Mouse (Mus musculus) gastrocnemius, postnatal 10 days (tissue): ENCODE results near the gene Gemin4. TPM values are rescaled to one million over a fixed set of nuclear protein-coding genes. Genes with fewer than 3 reads are reported as not detected.
"Not testable (repeated sequence)": the region's sequence is repeated elsewhere in the genome, so short reads cannot be mapped to it uniquely, and the experiment has no call there.

ENCODE experiments used
- DNase-seq: peaks from one replicate; pipeline ENCODE4 v3.0.0; 2021; ENCODE audit warnings: mixed read lengths
- total RNA-seq, 2 experiments: library from RNA; stranded (reverse); gene quantifications; 2 replicates each; pipeline ENCODE4 v1.2.3; 2021

Gene Gemin4
- total RNA-seq, 2 experiments from 2014 or later = 3.0 to 5.0 TPM

DNA sequence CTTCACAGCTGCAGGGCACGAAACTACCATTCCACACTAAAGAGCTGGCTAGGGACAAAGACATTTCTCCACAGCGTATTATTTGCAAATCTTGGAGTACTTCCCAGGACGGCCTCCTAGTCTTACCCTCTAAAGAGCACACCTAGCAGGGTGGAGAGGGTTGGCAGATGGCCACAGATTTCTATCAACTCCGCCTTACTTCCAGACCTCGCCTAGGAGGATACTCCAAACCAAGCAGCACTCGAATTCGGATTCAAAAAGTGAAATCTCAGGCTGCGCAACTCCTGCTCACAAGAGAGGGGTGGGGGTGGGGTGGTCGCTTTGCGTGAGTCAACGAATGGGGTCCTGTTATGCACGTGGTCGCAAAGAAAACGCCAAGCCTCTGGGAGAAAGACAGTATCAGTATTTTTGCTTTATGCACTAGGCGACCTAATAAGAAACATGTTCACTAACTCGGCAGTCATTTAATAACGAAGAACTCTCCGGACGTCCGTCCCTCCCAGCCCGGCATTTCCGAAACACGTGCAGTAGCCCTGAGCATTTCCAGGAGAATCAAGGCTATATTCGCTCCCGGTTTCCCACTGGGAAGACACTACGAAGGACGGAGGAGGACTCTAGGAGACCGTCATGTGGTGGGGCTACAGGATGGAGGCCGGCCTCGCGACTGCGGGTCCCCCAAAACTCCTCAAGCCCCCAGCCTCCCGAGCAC is 629 bp downstream of the Gemin4 start:
- DNase-seq = peak; percentile 18

DNA sequence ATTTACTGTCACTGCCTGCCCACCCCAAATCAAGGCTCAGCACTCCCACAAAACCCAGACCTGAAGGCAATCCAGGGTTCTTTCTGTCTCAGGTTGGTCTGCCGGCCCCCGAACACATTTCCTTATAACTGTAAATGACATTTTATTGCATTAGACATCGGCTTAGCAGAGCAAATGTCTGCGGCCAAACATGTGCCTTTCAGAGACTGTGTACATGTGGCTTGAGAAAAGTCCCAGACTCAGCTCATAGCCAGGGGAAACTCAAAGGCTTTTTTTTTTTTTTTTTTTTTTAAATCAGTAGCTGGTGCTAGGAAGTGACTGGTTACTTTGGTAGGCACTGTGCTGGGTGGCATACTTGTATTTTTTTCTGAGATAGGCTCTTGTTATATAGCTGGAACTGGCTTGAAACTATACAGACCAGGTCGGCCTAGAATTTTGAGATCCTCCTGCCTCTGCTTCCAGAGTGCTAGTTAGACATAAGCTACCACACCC is 1.4 kb downstream of the Gemin4 start:
- DNase-seq = no peak

DNA sequence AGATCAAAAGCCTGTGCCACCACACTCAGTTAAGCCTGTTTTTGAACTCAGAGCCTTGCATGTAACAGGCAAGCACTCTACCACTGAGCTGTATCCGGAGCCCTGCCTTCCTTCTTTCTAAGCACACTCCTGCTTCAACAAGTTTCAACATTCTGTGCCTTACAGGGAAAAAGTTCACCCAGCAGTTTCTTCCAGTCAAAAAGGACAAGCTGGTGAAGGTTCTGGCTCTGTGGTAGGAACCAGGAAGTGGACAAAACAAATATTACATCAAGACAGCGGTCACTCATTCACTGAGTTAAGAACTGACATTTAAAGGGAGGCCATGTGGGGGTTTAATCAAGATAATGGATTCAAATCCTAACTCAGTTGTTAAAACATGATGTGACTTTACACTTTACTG is 2.5 kb downstream of the Gemin4 start:
- no peak for DNase-seq

DNA sequence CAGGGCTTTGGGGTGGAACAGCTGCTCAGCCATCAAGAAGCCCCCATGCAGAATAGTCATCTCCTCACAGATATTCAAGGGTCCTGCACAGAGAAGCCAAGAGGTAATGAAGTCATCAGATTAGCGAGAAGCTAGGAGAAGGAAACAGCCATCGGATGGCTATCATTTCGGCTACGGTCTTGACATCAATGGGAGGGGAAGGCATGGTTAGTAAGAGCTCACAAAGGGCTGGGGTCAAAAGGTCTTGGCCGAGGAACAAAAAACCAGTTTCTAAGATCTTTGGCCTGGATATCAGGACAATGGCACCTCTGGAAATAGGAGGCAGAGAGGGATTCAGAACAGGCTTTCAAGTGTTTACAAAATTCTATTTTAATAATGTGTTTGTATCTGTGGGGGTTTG is 3.6 kb downstream of the Gemin4 start:
- DNase-seq = no peak

DNA sequence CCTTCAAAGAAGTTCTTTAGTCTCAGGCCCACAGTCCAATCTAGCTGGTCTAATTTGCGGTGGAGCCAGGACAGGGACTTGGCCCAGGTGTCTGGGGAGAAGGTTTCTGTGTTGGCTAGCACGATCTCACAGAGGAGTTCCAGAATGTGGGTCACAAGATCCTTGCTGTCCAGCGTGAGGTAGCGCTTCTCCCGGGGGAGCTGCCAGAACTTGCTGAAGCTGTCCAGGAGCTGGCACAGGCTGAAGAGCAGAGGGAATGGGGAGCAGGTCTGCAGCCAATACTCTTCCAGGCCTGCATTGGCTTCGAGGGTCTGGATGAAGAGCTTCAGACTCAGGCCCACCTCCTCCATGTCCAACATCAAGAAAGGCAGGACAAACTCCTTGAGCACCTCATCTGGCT is 5.9 kb downstream of the Gemin4 start:
- not testable (repeated sequence) for DNase-seq

DNA sequence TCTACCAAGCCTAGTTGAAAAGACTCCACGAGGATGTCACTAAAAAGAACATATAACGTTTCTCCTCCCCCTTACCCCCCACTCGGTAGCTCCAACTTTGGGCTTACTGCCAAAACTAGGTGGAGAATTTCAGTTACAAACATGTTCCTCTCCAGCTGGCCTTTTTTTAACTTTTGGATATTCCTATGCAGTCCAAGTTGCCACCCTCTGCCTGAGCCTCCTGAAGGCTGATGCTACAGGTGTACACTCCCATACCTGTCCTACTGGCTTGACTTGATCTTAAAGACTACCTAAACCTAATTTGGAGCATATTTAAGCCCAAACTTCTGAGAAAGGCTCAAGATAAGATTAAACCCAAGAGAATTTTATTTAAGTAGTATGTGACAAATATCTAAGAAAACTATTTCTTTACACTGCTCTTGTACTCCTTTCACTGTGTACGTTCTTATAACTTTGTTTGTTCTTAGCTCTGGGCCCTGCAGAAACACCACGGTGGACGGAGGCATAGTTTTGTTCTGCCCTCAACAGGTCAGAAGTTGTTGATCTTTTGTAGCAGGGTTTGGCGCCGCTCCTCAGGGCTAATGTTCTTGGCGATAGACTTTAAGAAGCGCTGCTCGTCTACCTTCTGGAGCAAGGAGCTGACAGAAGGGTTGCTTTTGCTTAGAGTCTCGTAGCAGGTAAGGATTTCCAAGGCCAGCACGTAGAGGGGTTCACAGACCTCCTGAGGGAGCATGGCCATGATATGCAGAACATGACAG is 7.1 kb downstream of the Gemin4 start:
- DNase-seq = no peak

DNA sequence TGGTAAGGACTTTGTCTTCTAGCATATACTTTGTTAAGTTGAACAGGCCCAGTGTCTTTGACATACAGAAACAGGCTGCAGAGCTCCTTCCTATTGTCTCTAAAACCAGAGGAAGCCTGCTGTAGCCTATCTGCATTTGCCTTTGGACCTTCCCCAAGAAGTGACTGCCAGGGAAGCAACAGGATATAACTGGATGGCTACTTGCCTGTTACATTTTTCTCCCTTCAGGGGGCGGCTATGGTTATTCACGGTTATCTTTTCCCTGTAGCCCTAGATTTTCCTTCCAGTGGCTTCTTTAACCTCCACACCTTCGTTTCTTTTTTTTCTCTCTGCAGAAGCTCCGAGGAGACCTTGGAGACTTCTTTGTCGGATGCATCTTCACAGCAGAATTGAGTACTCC is 10.7 kb downstream of the Gemin4 start:
- DNase-seq = no peak

DNA sequence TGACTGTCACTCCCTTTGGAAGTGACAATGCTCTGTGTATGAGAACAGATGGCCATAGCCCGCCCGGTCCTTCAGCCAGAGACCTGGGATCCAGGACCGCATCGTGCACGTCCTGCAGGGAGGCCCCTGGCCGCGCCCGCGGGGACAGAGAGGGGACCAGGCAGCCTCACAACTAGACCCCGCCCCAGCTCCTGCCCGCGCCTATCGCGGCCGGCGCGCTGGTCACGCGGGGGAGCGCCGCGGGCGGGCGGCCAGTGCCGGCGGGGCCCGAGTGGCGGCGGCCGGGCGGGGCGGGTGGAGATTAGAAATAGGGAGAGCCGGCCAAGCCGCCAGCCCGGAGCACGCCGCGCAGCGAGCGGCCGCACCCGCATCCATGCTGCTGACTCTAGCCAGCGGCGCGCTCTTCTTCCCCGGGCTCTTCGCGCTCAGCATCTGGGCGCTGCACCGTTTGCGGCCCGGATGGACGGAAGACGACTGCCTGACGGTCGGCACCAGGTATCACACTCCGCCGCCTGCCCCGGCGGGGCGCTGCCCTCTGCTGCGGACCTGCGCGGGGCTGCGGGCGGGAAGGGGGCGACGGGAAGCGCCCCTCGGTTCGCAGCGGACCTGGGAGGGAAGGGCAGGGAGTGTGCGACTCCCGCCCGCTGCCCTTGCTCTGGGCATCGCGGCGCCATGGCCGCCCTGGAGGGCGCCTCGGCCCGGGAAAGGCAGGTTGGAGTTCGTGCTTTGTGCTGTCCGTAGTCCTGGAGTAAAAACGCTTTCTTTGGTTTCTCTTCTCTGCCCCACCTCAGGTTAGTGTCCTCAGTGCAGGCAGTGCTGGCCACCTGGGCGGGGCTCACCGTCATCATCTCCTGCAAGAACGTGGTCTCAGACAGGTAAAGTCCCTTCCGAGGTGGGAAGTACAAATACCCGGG is 15.4 kb downstream of the Gemin4 start:
- DNase-seq = peak; percentile 88

DNA sequence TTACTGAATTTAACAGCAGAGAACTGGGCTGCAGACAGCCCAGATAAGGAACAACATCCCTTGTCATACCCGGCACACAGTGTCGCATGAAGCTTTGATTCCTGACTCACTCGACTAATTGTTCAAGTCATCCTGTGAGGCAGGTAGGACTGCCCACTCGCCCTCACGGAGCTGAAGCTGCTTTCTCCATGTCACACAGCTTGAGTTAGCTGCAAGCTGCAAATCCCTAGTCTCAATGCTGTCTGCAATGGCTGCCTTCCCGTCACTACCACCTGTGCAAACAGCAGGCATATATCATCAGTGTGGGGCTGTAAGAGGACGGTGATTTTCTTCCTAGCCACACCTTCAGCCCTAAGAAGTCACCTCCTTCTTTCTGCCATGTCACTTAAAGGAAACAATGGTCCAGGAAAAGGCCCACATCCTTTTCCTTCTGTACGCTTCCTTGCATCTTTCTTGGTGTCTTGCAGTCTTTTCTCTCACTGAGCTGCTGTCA is 20.4 kb downstream of the Gemin4 start:
- no peak for DNase-seq

DNA sequence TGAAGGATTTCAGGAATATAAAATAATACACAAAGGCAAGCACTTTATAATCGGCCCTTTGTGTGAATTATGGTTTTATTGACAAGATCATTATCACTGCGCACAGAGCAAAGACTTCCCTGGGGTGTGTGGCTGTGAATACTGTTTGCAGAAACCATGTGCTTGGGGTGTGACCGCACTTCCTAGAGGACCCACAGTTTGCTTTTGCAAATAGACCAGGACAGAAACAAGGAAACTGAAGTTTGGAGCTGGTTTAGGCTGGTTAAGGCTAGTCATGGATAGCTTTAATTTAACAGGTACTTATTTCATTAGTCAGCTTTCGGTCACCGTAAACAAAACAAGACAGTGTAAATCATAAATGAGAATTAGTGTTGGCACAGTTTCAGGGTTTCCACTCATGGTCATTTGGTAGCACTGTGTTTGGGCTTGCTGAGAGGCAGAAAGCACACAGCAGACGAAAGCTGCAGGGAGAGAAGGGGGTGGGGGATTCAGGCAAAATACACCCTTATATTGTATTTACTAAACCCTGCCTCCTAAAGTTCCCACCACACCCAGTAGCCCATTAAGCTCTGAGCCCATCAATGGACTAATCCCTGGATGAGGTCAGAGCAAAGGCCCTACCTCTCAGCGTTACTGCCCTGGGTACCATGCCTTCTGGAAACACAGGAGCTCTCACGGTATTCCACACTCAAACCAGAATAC is 21.0 kb downstream of the Gemin4 start:
- DNase-seq = no peak

DNA sequence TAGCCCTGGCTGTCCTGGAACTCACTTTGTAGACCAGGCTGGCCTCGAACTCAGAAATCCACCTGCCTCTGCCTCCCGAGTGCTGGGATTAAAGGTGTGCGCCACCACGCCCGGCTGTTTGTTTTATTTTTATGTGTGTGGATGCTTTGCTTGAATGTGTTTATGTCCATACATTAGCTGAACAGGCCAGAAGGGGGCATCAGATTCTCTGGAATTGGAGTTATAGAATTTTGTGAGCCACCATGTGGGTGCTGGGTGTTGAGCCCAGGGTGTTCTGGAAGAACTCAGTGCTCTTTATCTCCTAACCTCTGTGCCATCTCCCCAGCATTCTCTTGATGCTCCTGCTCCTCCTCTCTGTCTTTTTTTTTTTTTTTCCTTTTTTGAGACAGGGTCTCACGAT is 30.6 kb downstream of the Gemin4 start:
- no peak for DNase-seq

DNA sequence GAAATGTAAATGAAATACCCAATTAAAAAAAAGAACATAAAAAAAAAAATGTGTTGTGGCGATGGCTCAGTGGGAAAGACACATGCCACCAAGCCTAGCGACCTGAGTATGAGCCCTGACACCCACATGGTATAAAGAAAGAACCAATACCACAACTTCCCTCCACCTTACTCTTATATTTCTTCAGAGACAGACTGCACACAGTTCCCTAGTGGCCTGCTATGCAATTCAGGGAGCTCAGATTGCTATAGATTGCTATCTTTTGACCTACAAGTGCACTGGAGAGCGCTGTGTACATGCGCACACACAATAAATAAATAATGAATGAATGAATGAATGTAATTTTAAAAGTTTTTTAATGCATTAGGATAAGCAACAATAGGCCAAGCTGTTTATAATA is 33.7 kb downstream of the Gemin4 start:
- no peak for DNase-seq

DNA sequence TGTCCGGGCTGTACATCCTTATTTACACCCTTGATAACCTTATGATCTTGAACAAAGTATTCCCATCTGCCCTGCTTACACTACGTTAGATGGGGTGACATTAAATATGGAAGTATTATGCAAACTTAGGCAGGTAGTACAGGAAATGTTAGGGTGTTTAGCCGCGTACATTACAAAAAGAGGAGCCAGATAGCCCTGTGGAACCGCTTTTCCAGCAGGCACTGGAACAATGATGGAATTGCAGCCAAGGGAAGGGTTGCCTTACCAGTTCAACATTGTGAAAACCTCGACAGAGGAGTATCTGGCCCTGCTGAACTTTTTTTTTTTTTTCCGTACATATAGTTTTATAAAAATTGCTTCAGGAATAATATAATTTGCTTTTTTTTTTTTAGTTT is 37.3 kb downstream of the Gemin4 start:
- DNase-seq = no peak

DNA sequence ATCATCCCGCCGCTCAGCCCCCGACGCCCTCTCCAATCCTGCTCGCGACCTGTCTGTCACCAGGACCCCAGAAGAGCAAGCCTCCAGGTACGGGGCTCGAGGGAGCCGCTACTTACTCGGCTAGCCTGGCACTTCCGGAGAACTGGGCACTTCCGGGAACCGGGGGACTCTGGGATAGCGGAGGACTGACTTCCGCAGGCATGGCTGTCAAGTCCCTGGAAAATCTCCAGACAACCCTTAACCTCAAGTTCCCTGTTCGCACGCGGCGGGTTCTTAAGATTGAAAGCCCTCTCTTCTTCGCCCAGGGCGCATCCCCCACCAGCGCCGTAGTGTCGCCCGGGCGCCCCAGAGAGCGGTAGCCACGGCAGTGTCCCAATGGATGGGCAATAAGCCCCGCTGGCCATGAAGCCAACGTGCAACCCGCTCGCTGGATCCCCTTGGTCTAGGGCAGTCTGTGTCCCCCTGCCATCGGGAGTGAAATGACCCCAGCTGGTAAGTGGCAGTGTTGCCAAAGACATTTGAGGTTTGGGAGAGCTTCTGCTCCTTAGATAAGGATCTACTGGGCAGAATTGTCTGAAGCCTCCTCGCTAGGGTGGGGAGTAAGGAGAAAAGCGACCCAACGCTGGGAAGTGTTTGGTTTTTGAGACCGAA is 37.8 kb downstream of the Gemin4 start, which contains the start of the genes Vps53 and Fam57a:
Gene Vps53, minus strand, starts transcription at position 153 of the 651 bp plus-strand sequence.
Gene Fam57a, plus strand, starts transcription at position 177 of the 651 bp plus-strand sequence.
- peak; percentile 80 for DNase-seq

DNA sequence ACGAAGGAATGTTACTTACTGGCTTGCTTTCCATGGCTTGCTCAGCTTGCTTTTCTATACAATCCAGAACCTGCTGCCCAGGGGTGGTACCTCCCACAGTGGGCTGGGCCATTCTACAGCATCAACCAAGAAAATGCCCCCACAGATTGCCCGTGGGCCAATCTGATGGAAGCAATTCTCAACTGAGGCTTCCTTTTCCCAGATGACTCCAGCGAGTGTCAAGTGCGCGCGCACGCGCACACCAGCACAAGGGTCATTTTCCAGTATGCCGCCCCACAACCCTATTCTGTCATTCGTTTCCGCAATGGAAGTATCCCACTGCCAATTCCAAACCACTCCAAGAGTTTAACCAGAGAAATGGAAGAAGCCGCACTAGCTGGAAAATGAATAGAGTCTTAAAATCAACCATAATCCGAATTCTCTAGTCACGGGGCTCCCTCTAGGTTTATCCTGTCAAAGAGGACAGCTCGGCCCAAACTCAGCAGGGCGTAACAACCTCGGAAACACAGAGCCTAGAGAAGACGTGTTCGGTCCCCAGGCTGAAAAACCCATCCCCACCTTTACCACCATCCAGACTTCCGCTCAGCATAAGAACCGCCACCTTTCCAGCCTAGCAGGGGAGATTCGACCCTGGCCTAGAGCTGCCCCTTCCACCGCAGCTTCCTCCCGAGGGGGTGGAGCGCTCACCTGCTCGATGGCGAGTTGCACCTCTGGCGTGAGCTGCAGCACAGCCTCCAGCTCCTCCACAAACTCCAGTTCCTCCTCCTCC is 38.6 kb downstream of the Gemin4 start:
- peak; percentile 11 for DNase-seq

DNA sequence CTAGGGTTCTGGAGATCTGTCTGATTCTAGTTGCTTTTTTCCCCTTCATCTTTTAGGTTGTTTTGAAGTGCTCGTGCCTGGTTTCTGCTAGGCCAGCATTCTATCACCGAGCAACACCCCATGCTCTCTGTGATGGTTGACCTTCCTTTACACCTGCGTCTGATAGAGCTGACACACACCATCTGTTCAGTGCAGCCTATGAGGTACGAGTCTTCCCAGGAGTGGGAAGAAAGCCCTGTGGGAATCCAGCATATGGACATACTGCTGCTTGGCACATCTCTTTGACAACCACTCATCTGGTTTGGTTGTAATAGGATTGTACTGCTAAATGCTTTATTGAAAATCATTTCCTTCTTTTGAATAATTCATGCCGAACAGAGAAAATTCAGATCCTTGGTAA is 47.3 kb downstream of the Gemin4 start:
- DNase-seq = no peak

DNA sequence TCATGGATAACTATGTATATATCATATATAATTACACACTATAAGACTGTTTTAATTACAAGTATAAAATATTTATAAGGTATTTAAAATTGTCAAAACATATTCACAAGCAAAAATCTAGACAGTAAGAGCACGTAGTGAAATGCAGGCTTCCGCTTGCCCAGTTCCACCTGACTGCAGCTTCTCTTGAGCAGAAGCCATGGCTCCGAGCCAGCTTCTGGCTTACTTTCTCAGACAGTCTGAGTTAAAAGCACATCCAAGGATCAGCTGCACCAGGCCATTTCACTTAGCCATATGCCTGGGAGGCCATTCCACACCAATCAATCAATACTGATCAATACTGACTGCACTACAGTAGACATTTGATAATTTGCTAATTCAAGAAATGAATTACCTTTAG is 48.5 kb downstream of the Gemin4 start:
- DNase-seq = peak; percentile 31

DNA sequence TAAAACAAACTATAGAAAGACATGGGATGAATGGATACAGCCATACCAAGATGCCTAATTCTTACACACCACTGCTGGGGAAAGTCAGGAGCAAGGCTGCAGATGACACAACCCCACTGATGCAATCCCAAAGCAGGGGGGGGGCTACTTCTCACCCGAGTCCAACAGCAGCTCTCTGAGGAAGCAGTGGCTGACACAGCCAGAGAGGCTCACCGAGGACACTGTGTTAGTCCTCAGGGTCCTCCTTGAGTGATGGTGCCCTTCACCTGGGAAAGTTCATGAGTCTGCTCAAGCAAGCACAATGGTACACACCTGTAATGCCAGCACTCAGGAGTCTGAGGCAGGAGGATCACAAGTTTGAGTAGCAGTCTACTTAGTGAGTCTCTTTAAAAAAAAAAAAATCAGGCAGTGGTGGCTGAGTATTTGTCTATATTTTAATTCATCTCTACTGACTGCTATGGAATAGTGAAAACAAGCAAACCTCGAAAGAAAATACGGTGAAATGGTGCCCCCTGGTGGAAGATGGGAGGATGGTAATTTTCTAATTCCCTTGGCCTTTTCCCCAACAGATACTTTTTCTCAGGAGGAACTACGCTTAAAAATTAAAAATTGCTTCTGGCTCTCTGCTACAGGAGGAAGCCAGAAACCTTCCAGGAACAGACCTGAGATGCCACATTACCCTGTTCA is 50.2 kb downstream of the Gemin4 start:
- DNase-seq = peak; percentile 67

DNA sequence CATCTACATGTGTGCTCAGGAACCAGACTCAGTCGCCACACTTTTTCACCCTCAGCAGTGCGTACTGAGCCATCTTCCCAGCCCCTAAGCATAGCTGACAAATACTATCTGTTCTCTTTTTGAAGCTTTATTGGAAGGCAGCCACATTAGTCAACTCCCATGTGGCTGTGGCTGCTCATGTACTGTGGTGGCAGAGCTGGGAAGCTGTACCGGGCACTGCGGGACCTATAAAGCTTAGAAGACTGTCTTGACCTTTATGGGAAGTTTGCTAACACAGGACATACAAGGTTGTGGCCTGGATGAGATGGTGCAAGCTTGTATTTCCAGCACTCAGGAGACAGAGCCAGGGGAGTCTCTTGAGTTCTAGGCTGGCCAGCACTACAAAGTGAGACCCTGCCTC is 50.8 kb downstream of the Gemin4 start:
- no peak for DNase-seq
